ENCODE assay signal across 8 mouse cellular contexts in the genomic region with DNA sequence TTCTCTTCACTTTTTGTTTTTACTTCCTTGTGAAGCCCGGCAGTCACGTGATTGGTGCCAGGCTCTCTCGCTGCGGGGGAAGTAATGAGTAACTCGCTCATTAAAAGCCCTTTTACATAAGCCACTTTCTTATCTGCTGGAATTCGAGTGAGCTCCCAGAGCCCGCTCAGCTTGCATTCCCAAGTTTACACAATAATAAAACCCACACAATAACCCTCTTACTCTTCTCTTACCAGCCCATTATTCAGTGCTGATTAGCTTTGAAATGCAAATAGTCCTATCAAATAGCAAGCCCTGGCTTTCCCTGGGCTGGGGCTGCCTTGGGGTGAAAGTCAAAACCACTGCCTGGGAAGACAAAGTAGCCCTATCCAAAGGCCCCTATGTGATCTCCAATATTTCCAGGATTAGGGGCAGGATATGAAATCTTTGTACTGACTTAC. TPM values are rescaled to one million over a fixed set of nuclear protein-coding genes. Genes with fewer than 3 reads are reported as not detected.
DNase-seq lines count a peak whose midpoint lies in the region; ATAC-seq and TF ChIP-seq lines count a peak whose summit lies in the region.

No protein-coding gene starts in this region.

- ATAC-seq in cerebellum, adult (ENCODE audit: insufficient number of reproducible peaks, low FRiP score, low TSS enrichment), result peak; percentile 47; the same call in 1 of the 2 replicates
- ATAC-seq in hindbrain, embryonic 14.5 days (ENCODE audit: low FRiP score), result peak; percentile 48; the same call in 1 of the 2 replicates

- H3K36me3 ChIP-seq in hindbrain, embryonic 14.5 days (replicated peaks; ENCODE audit: control insufficient read depth, insufficient read depth), result no peaks in the 10 kb centered on the region

- TF ChIP-seq CTCF in left cerebral cortex, adult 2 months (IDR thresholded peaks at IDR 0.05), result no peak

- H3K27ac ChIP-seq in hindbrain, embryonic 14.5 days, result no peak overlapping the region
- H3K27ac ChIP-seq in left cerebral cortex, adult 2 months, result no peak overlapping the region

- peak overlapping the region; percentile 35 for H3K4me3 ChIP-seq in hindbrain, embryonic 14.5 days (replicated peaks; ENCODE audit: low read length)
- peak overlapping the region; percentile 34 for H3K4me3 ChIP-seq in left cerebral cortex, adult 2 months

- DNase-seq in cerebellum, adult 11-12 months, result no peak
- DNase-seq in cerebellum, adult 8-10 months, result peak; percentile 7
- peak; percentile 9 to 15 for DNase-seq in frontal cortex, postnatal 25 days (ENCODE audit: low spot score in 2 of 2)
- peak; percentile 50 for DNase-seq in hindbrain, embryonic 14.5 days (ENCODE audit: low spot score)
- DNase-seq in left cerebral cortex, adult 2 months (ENCODE audit: extremely low spot score in 1 of 2, low spot score in 2 of 2), result peak; percentile 25 to 62
- peak; percentile 86 for DNase-seq in lung, postnatal 25 days (ENCODE audit: low spot score)
- peak; percentile 70 for DNase-seq in retina, postnatal 1 day

- peak overlapping the region; percentile 70 for H3K4me2 ChIP-seq in hindbrain, embryonic 14.5 days (replicated peaks)

- no peaks in the 10 kb centered on the region for H3K9me3 ChIP-seq in hindbrain, embryonic 14.5 days (ENCODE audit: control insufficient read depth, low read length)

- peaks cover 15% of the 10 kb centered on the region; the same call in 1 of the 2 replicates for H3K4me1 ChIP-seq in hindbrain, embryonic 14.5 days (replicated peaks; ENCODE audit: control insufficient read depth, insufficient read depth, low read length)

- WGBS in hindbrain, embryonic 14.5 days, result 0% methylated on average over 7 of the region's 7 CpGs

- peak overlapping the region; percentile 51 for H3K9ac ChIP-seq in hindbrain, embryonic 14.5 days

- intact Hi-C loops in left cerebral cortex, adult 2 months (cut with DNase I), result no loop called here

- no peaks in the 10 kb centered on the region for H3K27me3 ChIP-seq in hindbrain, embryonic 14.5 days (ENCODE audit: control insufficient read depth, insufficient read depth, low read length)

RNA-seq across cellular contexts. Expression of gene Cxadr, which starts 36.1 kb away (rescaled TPM):
- polyA plus RNA-seq in hindbrain, embryonic 14.5 days (2014; fragmentation: Nextera tagmentation; extraction: Ambion mirVana), result 107 and 126 TPM in 2 replicates
- total RNA-seq in left cerebral cortex, adult 2 months (2021), result 10 to 100 TPM; 28.5 to 31.5 TPM
